Mouse (Mus musculus) layer of hippocampus, adult 9-10 months (tissue): ENCODE measurements around the gene Cox6a1.

Experiments used
- DNase-seq: peaks from one replicate; pipeline ENCODE4 v3.0.0; 2022; ENCODE audit warnings: low spot score

Gene Cox6a1

GRCm38 (mm10) chr5:115300792-115301614 is 47.8 kb downstream of the Cox6a1 start, which contains the start of gene Dynll1:
Gene Dynll1, minus strand, starts transcription at chr5:115300999.
- peak; percentile 97 for DNase-seq

GRCm38 (mm10) chr5:115300035-115300744 is 48.6 kb downstream of the Cox6a1 start:
- DNase-seq = no peak

GRCm38 (mm10) chr5:115296347-115296746 is 52.4 kb downstream of the Cox6a1 start:
- DNase-seq = no peak
